Mouse (Mus musculus) stomach, embryonic 14.5 days (tissue): ENCODE results near the gene Uhrf1bp1. TPM values are rescaled to one million over a fixed set of nuclear protein-coding genes. Genes with fewer than 3 reads are reported as not detected.
"Not testable (repeated sequence)": the region's sequence is repeated elsewhere in the genome, so short reads cannot be mapped to it uniquely, and the experiment has no call there.

ENCODE experiments used
- ATAC-seq: fragments of 200-750 bp; cut with Nextera tagmentation; 2 replicates; pipeline ENCODE4 v1.8.0; 2017; ENCODE audit warnings: low read depth, moderate TSS enrichment; ENCODE audit not compliant: insufficient number of reproducible peaks, insufficient read depth, low FRiP score
- H3K27ac ChIP-seq: fragments of 300-500 bp; sonication (generic); 2 replicates; pipeline ENCODE4 v1.5.1; 2014; ENCODE audit warnings: mild to moderate bottlenecking, low read length, moderate library complexity, mixed read lengths
- H3K27me3 ChIP-seq: fragments of 300-500 bp; sonication (generic); 2 replicates; pipeline ENCODE4 v1.6.1; 2014; ENCODE audit warnings: low read length, control low read depth, mixed read lengths; ENCODE audit not compliant: control insufficient read depth, insufficient read depth
- H3K36me3 ChIP-seq: fragments of 300-500 bp; sonication (generic); 2 replicates; pipeline ENCODE4 v1.6.1; 2014; ENCODE audit warnings: mild to moderate bottlenecking, control low read depth, low read length, moderate library complexity, mixed read lengths; ENCODE audit not compliant: control insufficient read depth, insufficient read depth
- H3K4me1 ChIP-seq: fragments of 300-500 bp; sonication (generic); 2 replicates; pipeline ENCODE4 v1.6.1; 2014; ENCODE audit warnings: low read length, control low read depth, mixed read lengths; ENCODE audit not compliant: control insufficient read depth, insufficient read depth
- H3K4me2 ChIP-seq: fragments of 300-500 bp; sonication (generic); replicated peaks from 2 replicates; pipeline ENCODE4 v1.6.1; 2014; ENCODE audit warnings: low read depth, low read length, control low read depth
- H3K4me3 ChIP-seq: fragments of 300-500 bp; sonication (generic); 2 replicates; pipeline ENCODE4 v1.5.1; 2014; ENCODE audit warnings: low read depth, low read length, control low read depth
- H3K9ac ChIP-seq: fragments of 300-500 bp; sonication (generic); replicated peaks from 2 replicates; pipeline ENCODE4 v1.6.1; 2014; ENCODE audit warnings: low read depth, mild to moderate bottlenecking, control low read depth, low read length, moderate library complexity, mixed read lengths
- H3K9me3 ChIP-seq: fragments of 300-500 bp; sonication (generic); 2 replicates; pipeline ENCODE4 v1.6.1; 2016; ENCODE audit warnings: low read depth, low read length, control low read depth; ENCODE audit not compliant: control insufficient read depth
- WGBS: fragments of 180-500 bp; shearing (Covaris S2); extraction: QIAGEN DNeasy Blood & Tissue Kit; methylation state at CpG from one replicate; pipeline ENCODE4 v1.1.7; 2014; 5-methylcytosine and 5-hydroxymethylcytosine counted together
- polyA plus RNA-seq: library from polyadenylated mRNA; unstranded; fragments of >200 nt; fragmentation: Nextera tagmentation; extraction: Ambion mirVana; gene quantifications from 2 replicates; pipeline ENCODE4 v1.2.1, GENCODE M21; 2014

Uhrf1bp1 gene
- polyA plus RNA-seq, 1 experiment from 2014 or later: 7.5 TPM

DNA sequence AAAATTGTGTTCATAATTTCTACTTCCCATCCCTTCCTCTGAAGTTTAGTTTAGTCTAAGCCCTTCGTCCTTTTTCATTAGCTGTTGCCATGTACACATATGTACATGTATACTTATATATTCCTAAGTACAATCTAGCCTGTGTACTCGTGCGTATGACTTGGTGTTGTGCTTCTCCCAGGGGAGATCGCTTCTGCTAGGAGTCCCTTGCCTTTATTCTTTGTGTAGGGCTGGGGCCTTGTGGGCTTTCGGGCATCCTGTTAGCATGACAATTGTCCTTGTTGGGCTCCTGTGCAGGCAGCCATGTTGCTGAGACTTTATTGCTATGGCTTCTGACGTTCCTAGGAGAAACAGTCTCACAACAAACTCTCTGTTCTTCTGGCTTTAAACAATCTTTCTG lies 28.7 kb upstream of the Uhrf1bp1 start:
- H3K27ac ChIP-seq: no peak overlapping the region
- H3K4me3 ChIP-seq: no peak overlapping the region
- H3K4me1 ChIP-seq: no peaks in the 10 kb centered on the region
- H3K9me3 ChIP-seq: no peaks in the 10 kb centered on the region
- ATAC-seq: no peak
- 49% methylated on average over 6 of the region's 6 CpGs for WGBS
- H3K27me3 ChIP-seq: no peaks in the 10 kb centered on the region
- H3K9ac ChIP-seq: no peak overlapping the region
- peak overlapping the region; percentile 52; the same call in 1 of the 2 replicates for H3K4me2 ChIP-seq
- no peaks in the 10 kb centered on the region for H3K36me3 ChIP-seq

DNA sequence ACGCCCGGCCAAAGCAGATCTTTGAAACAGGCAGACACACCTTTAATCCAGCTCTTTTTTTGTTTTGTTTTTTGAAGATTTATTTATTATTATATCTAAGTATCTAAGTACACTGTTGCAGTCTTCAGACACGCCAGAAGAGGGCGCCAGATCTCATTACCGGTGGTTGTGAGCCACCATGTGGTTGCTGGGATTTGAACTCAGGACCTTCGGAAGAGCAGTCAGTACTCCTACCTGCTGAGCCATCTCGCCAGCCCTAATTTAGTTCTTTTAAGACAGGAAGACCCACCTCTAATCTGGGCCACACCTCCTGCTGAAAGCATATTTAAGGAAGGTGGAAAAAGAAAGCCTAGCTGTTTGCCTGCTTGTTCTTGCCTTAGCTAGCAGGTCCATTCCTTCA lies 25.8 kb upstream of the Uhrf1bp1 start:
- H3K36me3 ChIP-seq: no peaks in the 10 kb centered on the region
- no peak overlapping the region for H3K27ac ChIP-seq
- no peak for ATAC-seq
- H3K4me2 ChIP-seq: no peak overlapping the region
- H3K9me3 ChIP-seq: no peaks in the 10 kb centered on the region
- no peak overlapping the region for H3K4me3 ChIP-seq
- 50% methylated on average over 7 of the region's 7 CpGs for WGBS
- no peaks in the 10 kb centered on the region for H3K4me1 ChIP-seq
- no peaks in the 10 kb centered on the region for H3K27me3 ChIP-seq
- no peak overlapping the region for H3K9ac ChIP-seq

DNA sequence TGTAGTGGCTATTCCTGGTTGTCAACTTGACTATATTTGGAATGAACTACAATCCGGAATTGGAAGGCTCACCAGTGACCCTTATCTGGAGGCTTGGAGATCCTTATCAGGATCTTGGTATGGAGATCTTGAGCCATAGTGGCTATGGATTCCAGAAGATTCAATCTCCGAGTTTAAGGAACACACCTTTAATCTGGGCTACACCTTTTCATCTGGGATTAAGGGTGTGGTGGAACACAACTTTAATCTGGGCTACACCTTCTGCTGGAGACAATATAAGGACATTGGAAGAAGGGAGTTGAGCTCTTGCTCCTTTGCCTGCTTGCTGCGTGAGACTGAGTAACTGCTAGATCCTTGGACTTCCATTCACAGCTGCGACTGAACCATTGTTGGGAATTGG lies 18.4 kb upstream of the Uhrf1bp1 start, which contains the start of gene Snrpc:
Snrpc (plus strand) TSS at position 301 of the 400 bp plus-strand sequence.
- not testable (repeated sequence) for H3K4me3 ChIP-seq, H3K4me1 ChIP-seq, H3K9ac ChIP-seq, H3K9me3 ChIP-seq, H3K4me2 ChIP-seq, H3K27me3 ChIP-seq, H3K27ac ChIP-seq, H3K36me3 ChIP-seq, ATAC-seq
- 88% methylated on average over 3 of the region's 4 CpGs for WGBS

DNA sequence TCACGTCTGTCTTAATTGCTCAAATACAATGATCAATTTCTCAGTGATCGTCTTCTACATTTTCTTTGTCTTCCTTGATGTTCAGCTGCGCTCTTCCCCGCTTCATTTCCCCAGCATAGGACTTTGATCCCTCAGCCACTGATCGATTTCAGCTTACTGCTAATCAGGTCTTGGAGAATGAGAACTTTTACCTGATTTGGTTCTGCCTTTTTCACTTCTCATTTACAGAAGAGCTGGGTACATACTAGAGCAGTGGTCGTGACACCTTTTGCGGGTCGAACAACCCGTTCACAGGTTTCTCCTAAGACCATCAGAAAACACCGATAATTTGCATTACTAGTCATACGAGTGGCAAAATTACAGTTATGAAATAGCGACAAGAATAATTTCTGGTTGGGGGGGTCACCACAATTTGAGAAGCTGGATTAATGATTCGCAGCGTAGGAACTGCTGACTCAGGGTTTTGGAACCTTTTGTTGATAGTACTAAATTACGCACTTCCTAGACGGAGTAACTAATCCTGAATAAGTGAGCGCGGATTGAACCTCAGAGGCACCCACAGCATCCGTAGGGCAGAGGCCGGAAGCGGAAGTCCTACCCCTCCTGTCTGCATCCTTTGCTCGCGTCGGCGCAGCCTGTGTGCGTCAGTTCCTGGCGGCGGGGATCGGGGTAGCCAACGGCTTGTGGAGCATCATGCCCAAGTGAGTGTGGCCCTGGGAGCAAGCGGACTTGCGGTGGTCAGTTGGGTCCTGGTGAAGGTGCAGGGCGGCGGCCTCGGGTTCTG lies 16.6 kb upstream of the Uhrf1bp1 start:
- Histone ChIP-seq H3K27ac (no peak overlapping the region), H3K9me3 (no peaks in the 10 kb centered on the region), H3K27me3 (no peaks in the 10 kb centered on the region), H3K4me3 (peak overlapping the region; percentile 70), H3K4me2 (peak overlapping the region; percentile 59), H3K4me1 (0 out of 2 replicates have a peak, but pooled peaks cover 5% of the 10 kb centered on the region), H3K36me3 (peaks cover 16% of the 10 kb centered on the region), H3K9ac (peak overlapping the region; percentile 47)
- WGBS: 2% methylated on average over 35 of the region's 35 CpGs
- ATAC-seq: peak; percentile 98

DNA sequence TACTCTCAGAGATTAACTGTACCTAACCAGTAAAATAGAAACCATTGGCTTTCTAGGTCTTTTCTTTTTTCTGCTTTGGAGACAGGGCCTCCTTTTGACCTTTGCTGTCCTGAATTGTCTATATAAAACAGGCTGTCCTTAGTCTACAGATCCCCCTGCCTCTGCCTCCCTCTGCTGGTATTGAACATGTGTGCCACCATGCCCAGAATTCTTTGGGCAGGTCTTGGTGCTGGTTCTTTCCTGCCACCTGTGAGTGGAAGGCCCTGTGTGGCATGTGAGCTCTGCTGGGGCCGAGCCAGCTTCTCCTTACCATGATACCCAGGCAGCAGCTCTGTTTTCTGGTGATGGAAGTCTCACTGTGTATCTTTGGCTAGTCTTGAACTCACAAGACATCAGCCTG lies 7.9 kb upstream of the Uhrf1bp1 start:
- H3K4me2 ChIP-seq: no peak overlapping the region
- WGBS: 94% methylated on average over 1 of the region's 1 CpGs
- H3K27me3 ChIP-seq: no peaks in the 10 kb centered on the region
- no peak for ATAC-seq
- no peaks in the 10 kb centered on the region for H3K9me3 ChIP-seq
- no peak overlapping the region for H3K27ac ChIP-seq
- no peak overlapping the region for H3K9ac ChIP-seq
- H3K4me3 ChIP-seq: no peak overlapping the region
- peaks cover 77% of the 10 kb centered on the region for H3K36me3 ChIP-seq
- H3K4me1 ChIP-seq: no peaks in the 10 kb centered on the region

DNA sequence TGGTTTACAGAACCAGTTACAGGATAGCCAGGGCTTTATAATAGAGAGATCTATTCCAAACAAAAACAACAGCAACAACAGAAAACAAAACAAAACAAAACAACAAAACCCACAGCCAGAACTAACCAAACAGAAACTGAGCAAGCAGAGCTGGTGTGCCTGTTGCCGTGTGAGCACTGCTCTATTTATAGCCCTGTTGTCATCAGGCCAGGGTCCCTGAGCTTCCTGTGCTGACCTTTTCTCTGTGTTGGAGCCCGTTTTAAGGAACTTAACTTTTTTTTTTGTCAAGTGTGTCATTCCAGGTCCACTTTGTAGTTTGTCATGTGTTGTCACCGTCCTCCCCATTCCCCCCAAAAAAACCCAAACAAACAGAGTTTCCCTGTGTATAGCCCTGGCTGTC lies 5.2 kb upstream of the Uhrf1bp1 start:
- Histone ChIP-seq H3K4me1 (no peaks in the 10 kb centered on the region), H3K27ac (no peak overlapping the region), H3K9me3 (no peaks in the 10 kb centered on the region), H3K36me3 (peaks cover 64% of the 10 kb centered on the region), H3K4me3 (no peak overlapping the region), H3K9ac (no peak overlapping the region), H3K27me3 (no peaks in the 10 kb centered on the region), H3K4me2 (no peak overlapping the region)
- ATAC-seq: no peak
- 82% methylated on average over 3 of the region's 3 CpGs for WGBS

DNA sequence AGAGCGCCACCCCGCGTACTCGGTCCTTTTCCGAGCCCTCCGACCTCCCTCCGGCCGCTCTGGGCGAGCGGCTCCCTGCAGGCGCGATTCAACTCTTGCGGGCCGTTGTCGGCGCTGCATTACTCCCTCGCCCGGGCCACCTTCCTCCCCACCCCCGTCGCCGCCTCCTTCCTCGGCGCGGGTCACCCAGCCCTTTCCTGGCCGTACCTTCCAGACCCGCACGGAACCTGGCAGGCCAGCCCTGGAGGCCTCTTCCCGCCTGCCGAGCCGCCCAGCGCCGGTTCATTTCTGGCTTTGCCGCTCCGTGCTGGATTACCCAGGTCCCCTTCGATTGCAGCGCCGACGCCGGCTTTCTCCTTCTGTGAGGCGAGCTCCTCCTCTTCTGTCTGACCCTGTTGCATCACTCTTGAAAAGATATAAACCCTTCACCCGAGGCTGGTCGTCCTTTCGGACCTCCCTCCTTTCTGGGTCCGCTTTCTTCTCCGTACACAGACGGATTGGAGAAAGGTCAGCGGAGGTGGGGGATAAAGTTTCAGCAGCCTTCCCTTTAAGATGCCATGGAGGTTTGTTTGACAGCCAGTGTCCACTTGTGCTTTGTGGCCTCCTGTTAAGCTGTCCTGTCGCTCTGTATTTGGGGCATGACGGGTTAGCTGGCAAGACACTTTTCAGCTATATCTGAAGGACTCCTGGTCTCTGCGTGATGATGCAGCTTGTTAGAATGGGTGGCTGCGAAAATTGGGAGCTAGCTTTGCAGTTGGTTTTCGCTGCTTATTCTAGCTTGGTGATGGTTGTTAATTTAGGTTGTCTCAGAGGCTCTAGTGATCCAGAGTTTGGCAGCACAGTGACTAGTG lies 782 bp downstream of the Uhrf1bp1 start:
- H3K36me3 ChIP-seq: peaks cover 19% of the 10 kb centered on the region
- H3K9ac ChIP-seq: peak overlapping the region; percentile 75
- WGBS: 2% methylated on average over 52 of the region's 52 CpGs
- H3K27me3 ChIP-seq: no peaks in the 10 kb centered on the region
- peak overlapping the region; percentile 76 for H3K4me2 ChIP-seq
- ATAC-seq: no peak; the same call in 1 of the 2 replicates
- peak overlapping the region; percentile 66; the same call in 1 of the 2 replicates for H3K27ac ChIP-seq
- H3K4me1 ChIP-seq: peaks cover 18% of the 10 kb centered on the region; the same call in 1 of the 2 replicates
- H3K9me3 ChIP-seq: no peaks in the 10 kb centered on the region
- H3K4me3 ChIP-seq: peak overlapping the region; percentile 75

DNA sequence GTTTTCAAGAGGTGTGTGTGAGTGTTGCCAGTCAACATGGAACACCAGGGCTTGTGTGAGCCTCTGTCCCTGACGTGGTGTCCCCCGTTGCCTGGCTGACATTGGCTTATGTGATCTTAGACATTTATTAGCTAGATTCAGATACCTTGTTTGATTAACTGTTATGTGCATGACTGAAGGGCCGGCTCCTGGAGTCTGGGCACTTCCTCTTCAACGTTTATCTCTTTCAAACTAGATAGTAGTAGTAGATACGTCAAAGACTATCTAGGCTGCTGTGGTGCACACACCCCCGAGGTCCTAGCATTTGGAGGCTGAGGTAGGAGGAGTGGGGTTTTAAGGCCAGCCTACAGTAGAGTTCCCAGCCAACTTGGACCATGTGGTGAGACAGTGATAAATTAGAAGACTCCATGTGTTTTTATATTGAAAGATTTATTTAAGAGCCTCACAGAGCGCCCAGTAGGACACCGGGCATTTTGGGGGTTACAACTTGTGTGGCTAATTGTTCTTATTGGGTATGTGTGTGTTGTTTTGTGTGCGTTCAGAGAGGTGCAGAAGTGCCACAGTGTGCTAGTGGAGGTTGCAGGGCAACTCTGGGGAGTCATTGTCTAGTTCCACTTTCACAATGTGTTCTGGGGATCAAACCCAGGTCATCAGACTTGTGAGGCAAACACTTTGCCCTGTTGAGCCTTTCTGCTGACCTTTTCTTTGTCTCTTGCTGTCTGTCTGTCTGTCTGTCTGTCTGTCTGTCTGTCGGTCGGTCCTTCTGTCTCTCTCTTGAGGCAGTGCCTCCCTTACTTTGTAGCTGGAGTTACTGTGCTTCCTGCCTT lies 1.6 kb downstream of the Uhrf1bp1 start:
- peaks cover 18% of the 10 kb centered on the region; the same call in 1 of the 2 replicates for H3K4me1 ChIP-seq
- no peak overlapping the region for H3K27ac ChIP-seq
- no peak for ATAC-seq
- WGBS: 35% methylated on average over 11 of the region's 11 CpGs
- H3K27me3 ChIP-seq: no peaks in the 10 kb centered on the region
- no peaks in the 10 kb centered on the region for H3K9me3 ChIP-seq
- peak overlapping the region; percentile 75 for H3K4me3 ChIP-seq
- H3K9ac ChIP-seq: peak overlapping the region; percentile 75; the same call in 1 of the 2 replicates
- H3K4me2 ChIP-seq: peak overlapping the region; percentile 76
- peaks cover 10% of the 10 kb centered on the region for H3K36me3 ChIP-seq
